Mouse (Mus musculus): Measurements from ENCODE around the gene Ranbp9. TPM values are rescaled to one million over a fixed set of nuclear protein-coding genes. Genes with fewer than 3 reads are reported as not detected.

The Ranbp9 gene
- polyA plus RNA-seq, 1 experiment from 2014 or later: 12.4 TPM

- no peaks in the 10 kb centered on the region for H3K9me3 ChIP-seq (ENCODE audit: low read length)
- TF ChIP-seq EP300 (IDR thresholded peaks at IDR 0.05) (no peak), CTCF (IDR thresholded peaks at IDR 0.05) (no peak)
- ATAC-seq (no peak), DNase-seq (ENCODE audit: low spot score) (peak; percentile 59)
- H3K9ac ChIP-seq (replicated peaks; ENCODE audit: low read depth): no peak overlapping the region
- peaks cover 4% of the 10 kb centered on the region; the same call in 1 of the 2 replicates for H3K4me1 ChIP-seq (ENCODE audit: insufficient read depth, low read depth, low read length)
- H3K36me3 ChIP-seq (ENCODE audit: insufficient read depth, low read length): no peaks in the 10 kb centered on the region
- peak overlapping the region; percentile 77; the same call in 1 of the 2 replicates for H3K27ac ChIP-seq (ENCODE audit: low read length)
- H3K4me2 ChIP-seq (replicated peaks; ENCODE audit: low read depth, low read length): 0 out of 2 replicates have a peak overlapping the region, but pooled peaks have one; percentile 20
- WGBS: 34% methylated on average over 7 of the region's 7 CpGs
- H3K4me3 ChIP-seq (ENCODE audit: low read depth, low read length): no peak overlapping the region
- H3K27me3 ChIP-seq (replicated peaks; ENCODE audit: insufficient read depth, low read length): no peaks in the 10 kb centered on the region
Observed at GRCm38 (mm10) chr13:43523906-43524480, 42.9 kb upstream of the Ranbp9 start.

- 87% methylated on average over 5 of the region's 5 CpGs for WGBS
- no peak overlapping the region for H3K4me2 ChIP-seq (replicated peaks; ENCODE audit: low read depth, low read length)
- no peaks in the 10 kb centered on the region for H3K27me3 ChIP-seq (replicated peaks; ENCODE audit: insufficient read depth, low read length)
- DNase-seq (ENCODE audit: low spot score) (no peak), ATAC-seq (no peak)
- H3K27ac ChIP-seq (ENCODE audit: low read length): no peak overlapping the region
- H3K9ac ChIP-seq (replicated peaks; ENCODE audit: low read depth): no peak overlapping the region
- H3K4me1 ChIP-seq (ENCODE audit: insufficient read depth, low read depth, low read length): peaks cover 4% of the 10 kb centered on the region; the same call in 1 of the 2 replicates
- TF ChIP-seq EP300 (IDR thresholded peaks at IDR 0.05) (no peak), CTCF (IDR thresholded peaks at IDR 0.05) (no peak)
- no peak overlapping the region for H3K4me3 ChIP-seq (ENCODE audit: low read depth, low read length)
- H3K36me3 ChIP-seq (ENCODE audit: insufficient read depth, low read length): no peaks in the 10 kb centered on the region
- no peaks in the 10 kb centered on the region for H3K9me3 ChIP-seq (ENCODE audit: low read length)
Observed at GRCm38 (mm10) chr13:43521940-43522339, 40.9 kb upstream of the Ranbp9 start.

GRCm38 (mm10) chr13:43519251-43519650 lies 38.2 kb upstream of the Ranbp9 start:
- Histone ChIP-seq H3K36me3 (ENCODE audit: insufficient read depth, low read length) (no peaks in the 10 kb centered on the region), H3K27ac (ENCODE audit: low read length) (no peak overlapping the region), H3K4me1 (ENCODE audit: insufficient read depth, low read depth, low read length) (no peaks in the 10 kb centered on the region; the same call in 1 of the 2 replicates), H3K4me2 (replicated peaks; ENCODE audit: low read depth, low read length) (no peak overlapping the region), H3K4me3 (ENCODE audit: low read depth, low read length) (no peak overlapping the region), H3K9me3 (ENCODE audit: low read length) (no peaks in the 10 kb centered on the region), H3K9ac (replicated peaks; ENCODE audit: low read depth) (no peak overlapping the region), H3K27me3 (replicated peaks; ENCODE audit: insufficient read depth, low read length) (no peaks in the 10 kb centered on the region)
- ATAC-seq (no peak), DNase-seq (ENCODE audit: low spot score) (no peak)
- 65% methylated on average over 6 of the region's 6 CpGs for WGBS
- no peak for TF ChIP-seq EP300 (IDR thresholded peaks at IDR 0.05)
- TF ChIP-seq CTCF (IDR thresholded peaks at IDR 0.05): no peak

GRCm38 (mm10) chr13:43517371-43517770 lies 36.3 kb upstream of the Ranbp9 start:
- WGBS: 64% methylated on average over 8 of the region's 8 CpGs
- H3K27me3 ChIP-seq (replicated peaks; ENCODE audit: insufficient read depth, low read length): no peaks in the 10 kb centered on the region
- no peaks in the 10 kb centered on the region for H3K36me3 ChIP-seq (ENCODE audit: insufficient read depth, low read length)
- no peak for DNase-seq (ENCODE audit: low spot score)
- TF ChIP-seq CTCF (IDR thresholded peaks at IDR 0.05): no peak
- no peak overlapping the region for H3K27ac ChIP-seq (ENCODE audit: low read length)
- H3K4me2 ChIP-seq (replicated peaks; ENCODE audit: low read depth, low read length): no peak overlapping the region
- no peak overlapping the region for H3K9ac ChIP-seq (replicated peaks; ENCODE audit: low read depth)
- no peak for ATAC-seq
- H3K4me1 ChIP-seq (ENCODE audit: insufficient read depth, low read depth, low read length): no peaks in the 10 kb centered on the region
- H3K9me3 ChIP-seq (ENCODE audit: low read length): no peaks in the 10 kb centered on the region
- H3K4me3 ChIP-seq (ENCODE audit: low read depth, low read length): no peak overlapping the region

GRCm38 (mm10) chr13:43516931-43517330 lies 35.8 kb upstream of the Ranbp9 start:
- WGBS: 61% methylated on average over 6 of the region's 6 CpGs
- no peak overlapping the region for H3K27ac ChIP-seq (ENCODE audit: low read length)
- H3K9ac ChIP-seq (replicated peaks; ENCODE audit: low read depth): no peak overlapping the region
- no peak overlapping the region for H3K4me2 ChIP-seq (replicated peaks; ENCODE audit: low read depth, low read length)
- no peak overlapping the region for H3K4me3 ChIP-seq (ENCODE audit: low read depth, low read length)
- no peaks in the 10 kb centered on the region for H3K9me3 ChIP-seq (ENCODE audit: low read length)
- no peaks in the 10 kb centered on the region for H3K36me3 ChIP-seq (ENCODE audit: insufficient read depth, low read length)
- DNase-seq (ENCODE audit: low spot score) (no peak), ATAC-seq (no peak)
- TF ChIP-seq CTCF (IDR thresholded peaks at IDR 0.05) (no peak), EP300 (IDR thresholded peaks at IDR 0.05) (no peak)
- no peaks in the 10 kb centered on the region for H3K27me3 ChIP-seq (replicated peaks; ENCODE audit: insufficient read depth, low read length)
- no peaks in the 10 kb centered on the region for H3K4me1 ChIP-seq (ENCODE audit: insufficient read depth, low read depth, low read length)

- H3K9ac ChIP-seq (replicated peaks; ENCODE audit: low read depth): no peak overlapping the region
- H3K4me3 ChIP-seq (ENCODE audit: low read depth, low read length): no peak overlapping the region
- H3K27ac ChIP-seq (ENCODE audit: low read length): no peak overlapping the region
- no peaks in the 10 kb centered on the region for H3K36me3 ChIP-seq (ENCODE audit: insufficient read depth, low read length)
- no peaks in the 10 kb centered on the region for H3K9me3 ChIP-seq (ENCODE audit: low read length)
- H3K4me1 ChIP-seq (ENCODE audit: insufficient read depth, low read depth, low read length): no peaks in the 10 kb centered on the region
- no peaks in the 10 kb centered on the region for H3K27me3 ChIP-seq (replicated peaks; ENCODE audit: insufficient read depth, low read length)
- 86% methylated on average over 5 of the region's 5 CpGs for WGBS
- TF ChIP-seq EP300 (IDR thresholded peaks at IDR 0.05) (no peak), CTCF (IDR thresholded peaks at IDR 0.05) (no peak)
- H3K4me2 ChIP-seq (replicated peaks; ENCODE audit: low read depth, low read length): no peak overlapping the region
- DNase-seq (ENCODE audit: low spot score) (no peak), ATAC-seq (no peak)
Observed at GRCm38 (mm10) chr13:43516119-43516518, 35.0 kb upstream of the Ranbp9 start.

GRCm38 (mm10) chr13:43514950-43515358 lies 33.9 kb upstream of the Ranbp9 start:
- H3K9ac ChIP-seq (replicated peaks; ENCODE audit: low read depth): no peak overlapping the region
- WGBS: 74% methylated on average over 8 of the region's 8 CpGs

More at GRCm38 (mm10) chr13:43514950-43515358, 33.9 kb upstream of the Ranbp9 start:
- H3K4me2 ChIP-seq (replicated peaks; ENCODE audit: low read depth, low read length): no peak overlapping the region
- no peaks in the 10 kb centered on the region for H3K36me3 ChIP-seq (ENCODE audit: insufficient read depth, low read length)
- no peak for DNase-seq (ENCODE audit: low spot score)
- no peak for ATAC-seq
- no peaks in the 10 kb centered on the region for H3K9me3 ChIP-seq (ENCODE audit: low read length)
- no peak for TF ChIP-seq CTCF (IDR thresholded peaks at IDR 0.05)
- no peak for TF ChIP-seq EP300 (IDR thresholded peaks at IDR 0.05)
- H3K27me3 ChIP-seq (replicated peaks; ENCODE audit: insufficient read depth, low read length): no peaks in the 10 kb centered on the region
- H3K27ac ChIP-seq (ENCODE audit: low read length): no peak overlapping the region
- no peak overlapping the region for H3K4me3 ChIP-seq (ENCODE audit: low read depth, low read length)
- H3K4me1 ChIP-seq (ENCODE audit: insufficient read depth, low read depth, low read length): no peaks in the 10 kb centered on the region
